Mouse (Mus musculus) embryonic facial prominence, embryonic 12.5 days (tissue): Measurements from ENCODE around the gene Jade3. TPM values are rescaled to one million over a fixed set of nuclear protein-coding genes. Genes with fewer than 3 reads are reported as not detected.

Experiments
- ATAC-seq: fragments of 200-750 bp; cut with Nextera tagmentation; 2 replicates; pipeline ENCODE4 v1.8.0; 2017; ENCODE audit not compliant: insufficient number of reproducible peaks, insufficient read depth, low FRiP score, low TSS enrichment
- H3K27ac ChIP-seq: fragments of 300-500 bp; sonication (generic); 2 replicates; pipeline ENCODE4 v1.5.1; 2016; ENCODE audit warnings: mild to moderate bottlenecking
- H3K27me3 ChIP-seq: fragments of 300-500 bp; sonication (generic); 2 replicates; pipeline ENCODE4 v1.6.1; 2016; ENCODE audit warnings: mild to moderate bottlenecking, moderate library complexity
- H3K36me3 ChIP-seq: fragments of 300-500 bp; sonication (generic); 2 replicates; pipeline ENCODE4 v1.6.1; 2016; ENCODE audit warnings: mild to moderate bottlenecking
- H3K4me1 ChIP-seq: fragments of 300-500 bp; sonication (generic); 2 replicates; pipeline ENCODE4 v1.6.1; 2016
- H3K4me2 ChIP-seq: fragments of 300-500 bp; sonication (generic); replicated peaks from 2 replicates; pipeline ENCODE4 v1.6.1; 2016; ENCODE audit warnings: mild to moderate bottlenecking, moderate library complexity
- H3K4me3 ChIP-seq: fragments of 300-500 bp; sonication (generic); 2 replicates; pipeline ENCODE4 v1.5.1; 2016; ENCODE audit warnings: mild to moderate bottlenecking
- H3K9ac ChIP-seq: fragments of 300-500 bp; sonication (generic); 2 replicates; pipeline ENCODE4 v1.6.1; 2016; ENCODE audit warnings: mild to moderate bottlenecking, moderate library complexity
- H3K9me3 ChIP-seq: fragments of 300-500 bp; sonication (generic); 2 replicates; pipeline ENCODE4 v1.6.1; 2016; ENCODE audit warnings: mild to moderate bottlenecking, moderate library complexity
- WGBS: fragments of 180-500 bp; shearing (Covaris S2); methylation state at CpG from one replicate; pipeline ENCODE4 v1.1.7; 2016; 5-methylcytosine and 5-hydroxymethylcytosine counted together
- polyA plus RNA-seq: library from polyadenylated mRNA; unstranded; fragments of >200 nt; fragmentation: Nextera tagmentation; extraction: Ambion mirVana; gene quantifications from 2 replicates; pipeline ENCODE4 v1.2.1, GENCODE M21; 2016

Gene Jade3
- polyA plus RNA-seq, 1 experiment from 2014 or later = 8.6 TPM

DNA sequence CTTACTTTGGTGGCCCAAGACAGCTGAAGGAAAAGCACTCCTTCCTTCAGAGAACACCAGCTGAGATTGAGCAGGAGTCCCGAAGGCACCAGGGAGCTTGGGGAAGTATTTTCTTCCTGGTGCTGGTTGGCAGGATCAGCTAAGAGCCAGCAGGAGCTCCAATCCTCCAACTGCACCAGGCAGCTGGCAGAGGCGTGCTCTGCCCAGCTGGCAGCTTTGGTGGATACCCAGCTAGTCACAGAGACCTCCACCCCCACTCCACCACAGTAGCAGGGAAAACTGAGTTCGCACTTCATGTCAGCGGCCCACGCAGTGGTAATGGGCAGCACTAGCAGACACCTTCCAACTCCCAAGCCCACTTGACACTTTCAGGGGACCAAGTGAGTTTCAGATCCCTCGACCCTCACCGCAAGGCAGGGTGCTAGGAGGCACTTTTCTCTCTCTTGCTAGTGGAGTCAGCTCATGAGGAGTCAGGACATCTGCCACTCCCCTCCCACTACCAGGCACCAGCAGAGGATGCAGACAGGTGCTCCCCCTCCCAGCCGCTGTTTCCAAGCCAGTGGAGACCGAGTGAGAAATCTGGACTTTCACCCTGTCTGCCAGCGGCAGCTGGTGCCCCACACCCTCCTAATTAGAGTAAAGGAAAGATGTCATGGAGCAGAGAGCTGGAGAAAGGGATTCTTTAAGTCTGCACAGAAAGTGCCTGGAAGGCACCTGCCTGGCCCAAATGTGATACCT, 10.4 kb upstream of the Jade3 start:
- no peaks in the 10 kb centered on the region for H3K36me3 ChIP-seq
- WGBS = 62% methylated on average over 10 of the region's 10 CpGs
- no peaks in the 10 kb centered on the region for H3K27me3 ChIP-seq
- H3K4me3 ChIP-seq = no peak overlapping the region
- no peak overlapping the region for H3K4me2 ChIP-seq
- H3K9me3 ChIP-seq = no peaks in the 10 kb centered on the region
- H3K9ac ChIP-seq = no peak overlapping the region
- no peaks in the 10 kb centered on the region for H3K4me1 ChIP-seq
- no peak for ATAC-seq
- H3K27ac ChIP-seq = no peak overlapping the region

DNA sequence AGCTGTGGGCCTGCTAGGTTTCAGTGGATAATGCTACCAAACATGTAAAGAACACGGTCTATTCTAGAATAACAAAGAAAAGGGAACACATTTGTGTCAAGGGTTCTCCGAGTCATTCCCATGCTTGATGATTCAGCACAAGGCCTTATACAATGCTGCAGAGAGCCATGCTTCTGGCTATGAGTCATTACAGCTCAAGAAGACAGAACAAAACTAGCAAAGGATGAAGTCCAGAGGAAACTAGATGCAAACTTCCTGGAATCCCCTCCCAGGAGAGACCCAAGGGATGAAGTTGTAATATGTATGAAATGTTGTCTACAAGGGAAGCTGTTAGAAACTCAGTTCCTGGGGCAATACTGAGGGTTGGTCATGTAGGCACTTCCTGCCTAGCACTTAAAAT, 7.0 kb upstream of the Jade3 start:
- Histone ChIP-seq H3K4me1 (no peaks in the 10 kb centered on the region), H3K27ac (no peak overlapping the region), H3K36me3 (no peaks in the 10 kb centered on the region), H3K4me2 (no peak overlapping the region), H3K27me3 (no peaks in the 10 kb centered on the region), H3K4me3 (no peak overlapping the region), H3K9me3 (no peaks in the 10 kb centered on the region), H3K9ac (no peak overlapping the region)
- ATAC-seq = no peak
- whole genome bisulfite sequencing = 94% methylated on average over 2 of the region's 2 CpGs

DNA sequence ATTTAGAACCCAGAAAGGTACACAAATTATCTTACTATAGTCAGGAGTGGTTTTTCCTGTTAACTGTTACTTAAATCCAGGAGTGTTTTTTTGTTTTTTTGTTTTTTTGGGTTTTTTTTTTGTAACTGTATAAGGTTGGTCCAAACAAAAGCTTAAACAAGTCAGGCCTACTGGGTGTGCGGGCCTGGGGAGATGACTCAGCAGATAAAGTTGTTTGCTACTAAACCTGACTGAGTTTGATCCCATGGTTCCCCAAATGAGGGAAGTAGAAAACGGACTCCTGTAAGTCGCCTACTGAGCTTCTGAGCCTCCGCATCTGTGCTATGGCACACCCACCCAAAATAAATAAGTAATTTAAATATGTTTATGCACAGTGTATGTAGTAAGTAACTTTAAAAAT, 6.0 kb upstream of the Jade3 start:
- Histone ChIP-seq H3K36me3 (no peaks in the 10 kb centered on the region), H3K27ac (no peak overlapping the region), H3K4me3 (no peak overlapping the region), H3K9me3 (no peaks in the 10 kb centered on the region), H3K27me3 (no peaks in the 10 kb centered on the region), H3K9ac (no peak overlapping the region), H3K4me1 (no peaks in the 10 kb centered on the region), H3K4me2 (no peak overlapping the region)
- no peak for ATAC-seq
- 83% methylated on average over 4 of the region's 4 CpGs for WGBS

DNA sequence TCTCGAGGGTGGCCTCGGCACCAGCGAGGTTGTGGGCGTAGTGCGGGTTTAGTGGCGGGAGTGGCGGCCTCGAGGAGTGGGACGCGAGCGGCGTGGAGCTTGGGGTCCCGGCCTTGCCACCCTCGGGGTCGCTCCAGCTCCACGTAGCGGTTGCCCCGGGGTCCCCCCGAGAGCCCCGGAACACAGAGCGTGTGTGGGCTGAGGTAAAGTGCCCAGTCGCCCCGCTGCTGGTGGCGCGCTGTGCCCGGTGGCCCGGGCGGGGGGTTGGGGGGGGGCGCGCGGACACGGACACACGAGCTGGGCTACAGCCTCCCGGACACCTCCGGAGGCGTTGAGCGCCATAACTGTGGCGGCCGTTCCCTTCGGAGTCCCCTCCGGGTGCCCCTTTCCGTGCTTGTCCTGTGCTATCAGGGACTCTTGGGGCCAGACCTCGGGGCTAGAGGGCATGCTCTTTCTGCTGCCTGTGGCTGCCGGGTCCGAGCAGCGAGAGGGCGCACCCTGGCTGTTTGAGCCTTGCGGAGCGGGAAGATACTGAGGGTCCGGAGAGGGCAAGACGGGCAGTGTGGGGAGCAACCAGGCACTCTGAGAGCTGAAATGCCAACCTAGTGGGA, 456 bp downstream of the Jade3 start:
- 15% methylated on average over 44 of the region's 51 CpGs for WGBS
- Histone ChIP-seq H3K4me2 (peak overlapping the region; percentile 54), H3K4me1 (no peaks in the 10 kb centered on the region), H3K9me3 (no peaks in the 10 kb centered on the region), H3K27me3 (no peaks in the 10 kb centered on the region), H3K4me3 (peak overlapping the region; percentile 59), H3K9ac (peak overlapping the region; percentile 68), H3K36me3 (no peaks in the 10 kb centered on the region), H3K27ac (peak overlapping the region; percentile 87)
- peak; percentile 67 for ATAC-seq

DNA sequence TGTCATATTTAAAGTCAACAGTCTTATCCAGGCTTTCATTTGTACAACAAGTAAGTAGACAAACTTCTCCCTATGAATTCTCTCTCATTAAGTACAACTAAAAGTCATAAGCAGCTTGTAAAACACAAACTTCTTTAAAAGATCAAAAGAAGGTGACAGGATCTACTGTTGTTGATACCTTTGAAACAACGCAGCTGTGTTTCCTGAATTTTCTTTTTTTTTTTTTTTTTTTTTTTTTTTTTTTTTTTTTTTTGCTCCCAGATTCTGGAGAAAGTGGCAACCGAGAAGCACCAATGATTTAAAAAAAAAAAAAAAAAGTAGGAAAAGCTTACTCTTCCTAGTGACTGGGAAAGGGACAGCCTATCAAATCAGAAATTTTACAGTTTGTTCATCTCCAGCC, 57.7 kb downstream of the Jade3 start:
- no peaks in the 10 kb centered on the region for H3K9me3 ChIP-seq
- H3K27ac ChIP-seq = no peak overlapping the region
- ATAC-seq = no peak
- no peak overlapping the region for H3K9ac ChIP-seq
- no peaks in the 10 kb centered on the region for H3K27me3 ChIP-seq
- no peak overlapping the region for H3K4me2 ChIP-seq
- 79% methylated on average over 2 of the region's 2 CpGs for WGBS
- no peak overlapping the region for H3K4me3 ChIP-seq
- no peaks in the 10 kb centered on the region for H3K4me1 ChIP-seq
- no peaks in the 10 kb centered on the region for H3K36me3 ChIP-seq

DNA sequence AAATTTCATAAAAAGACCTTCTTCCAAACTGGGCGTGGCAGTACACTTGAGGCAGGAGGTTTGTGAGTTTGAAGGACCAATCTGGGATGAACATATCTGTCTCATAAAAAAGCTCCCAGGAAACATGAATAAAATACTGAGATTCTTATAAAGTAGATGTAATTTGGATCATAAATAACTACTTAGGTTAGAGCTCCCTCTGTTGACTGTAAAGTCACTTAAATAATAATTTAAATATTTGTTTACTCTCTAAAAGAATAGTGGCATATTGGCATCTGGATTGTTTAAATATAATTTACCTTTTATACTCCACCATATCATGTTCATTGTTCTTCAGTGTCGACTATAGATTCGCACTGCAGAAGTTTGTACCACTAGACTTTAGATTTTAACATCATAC, 72.2 kb downstream of the Jade3 start:
- Histone ChIP-seq H3K27ac (no peak overlapping the region), H3K9ac (no peak overlapping the region), H3K9me3 (no peaks in the 10 kb centered on the region), H3K27me3 (no peaks in the 10 kb centered on the region), H3K4me3 (no peak overlapping the region), H3K4me1 (no peaks in the 10 kb centered on the region), H3K4me2 (no peak overlapping the region), H3K36me3 (no peaks in the 10 kb centered on the region)
- WGBS = 91% methylated on average over 3 of the region's 3 CpGs
- ATAC-seq = no peak

DNA sequence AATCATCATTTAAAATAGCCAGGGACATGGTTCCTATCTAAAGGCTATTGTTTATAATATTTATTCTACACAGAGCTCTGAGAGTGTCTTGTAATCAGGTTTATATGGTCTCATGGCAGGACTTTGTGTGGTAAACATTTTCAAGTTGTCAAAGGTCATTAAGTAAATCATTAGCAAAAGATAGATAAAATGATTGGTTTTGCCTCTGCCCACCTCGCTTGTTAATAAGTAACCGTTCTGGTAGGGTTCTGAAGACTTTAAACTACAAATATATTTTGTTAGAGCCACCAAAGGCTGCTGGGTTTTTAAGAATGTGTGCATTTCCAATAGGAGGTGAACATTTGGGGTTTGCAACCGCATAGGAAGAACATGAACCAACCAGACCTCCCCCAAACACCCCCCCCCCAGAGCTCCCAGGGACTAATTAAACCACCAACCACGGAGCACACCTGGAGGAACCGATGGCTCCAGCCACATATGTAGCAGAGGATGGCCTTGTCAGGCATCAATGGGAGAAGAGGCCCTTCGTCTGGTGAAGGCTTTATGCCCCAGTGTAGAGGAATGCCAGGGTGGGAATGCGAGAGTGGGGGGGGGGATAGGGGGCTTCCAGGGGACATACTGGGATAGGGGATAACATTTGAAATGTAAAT, 94.9 kb downstream of the Jade3 start:
- no peaks in the 10 kb centered on the region for H3K36me3 ChIP-seq
- no peaks in the 10 kb centered on the region for H3K4me1 ChIP-seq
- no peak for ATAC-seq
- H3K4me2 ChIP-seq = no peak overlapping the region
- H3K27me3 ChIP-seq = no peaks in the 10 kb centered on the region
- no peak overlapping the region for H3K4me3 ChIP-seq
- no peak overlapping the region for H3K27ac ChIP-seq
- H3K9me3 ChIP-seq = no peaks in the 10 kb centered on the region
- 86% methylated on average over 7 of the region's 7 CpGs for WGBS
- no peak overlapping the region for H3K9ac ChIP-seq

DNA sequence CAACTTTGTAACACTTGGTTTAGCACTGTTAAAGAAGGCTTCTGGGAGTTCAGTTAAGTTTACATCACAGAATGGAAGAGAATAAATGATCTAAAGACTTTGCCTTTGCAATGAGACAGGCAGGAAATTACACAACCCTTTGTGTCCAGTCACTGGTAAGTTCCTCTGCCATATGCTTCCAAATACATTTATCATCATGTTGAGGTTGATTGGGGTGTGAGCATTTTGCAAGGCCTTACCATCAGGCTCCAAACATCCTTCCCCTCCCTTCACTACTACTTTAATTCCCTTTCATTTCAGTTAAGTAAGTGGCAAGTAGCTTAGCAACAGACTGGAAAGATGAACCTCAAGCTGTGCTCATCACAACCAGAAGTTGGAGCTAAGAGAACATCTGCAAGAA, 96.1 kb downstream of the Jade3 start:
- Histone ChIP-seq H3K4me3 (no peak overlapping the region), H3K4me1 (no peaks in the 10 kb centered on the region), H3K4me2 (no peak overlapping the region), H3K27me3 (no peaks in the 10 kb centered on the region), H3K9ac (no peak overlapping the region), H3K27ac (no peak overlapping the region), H3K36me3 (no peaks in the 10 kb centered on the region), H3K9me3 (no peaks in the 10 kb centered on the region)
- ATAC-seq = no peak

DNA sequence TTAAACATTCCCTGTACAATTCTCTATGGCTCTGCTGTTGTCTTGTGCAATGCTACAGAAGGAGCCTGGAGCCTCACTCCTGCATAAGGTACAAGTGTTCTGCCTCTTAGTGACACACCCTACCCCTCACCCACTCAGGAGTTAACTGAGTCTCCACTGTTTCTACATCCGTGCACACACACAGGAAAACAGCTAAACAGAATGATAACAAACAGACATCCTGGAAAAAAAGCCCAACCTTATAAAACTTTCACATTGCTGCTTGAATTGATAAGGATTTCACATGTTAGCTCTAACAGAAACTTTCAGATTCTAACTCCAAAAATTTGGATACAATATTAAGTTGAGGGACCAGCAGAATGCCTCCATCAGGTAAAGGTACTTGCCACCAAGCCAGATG, 107.1 kb downstream of the Jade3 start:
- 26% methylated on average over 1 of the region's 1 CpGs for WGBS
- Histone ChIP-seq H3K9me3 (no peaks in the 10 kb centered on the region), H3K4me3 (no peak overlapping the region), H3K4me2 (no peak overlapping the region), H3K4me1 (no peaks in the 10 kb centered on the region), H3K27me3 (no peaks in the 10 kb centered on the region), H3K9ac (no peak overlapping the region), H3K27ac (no peak overlapping the region), H3K36me3 (no peaks in the 10 kb centered on the region)
- ATAC-seq = no peak

DNA sequence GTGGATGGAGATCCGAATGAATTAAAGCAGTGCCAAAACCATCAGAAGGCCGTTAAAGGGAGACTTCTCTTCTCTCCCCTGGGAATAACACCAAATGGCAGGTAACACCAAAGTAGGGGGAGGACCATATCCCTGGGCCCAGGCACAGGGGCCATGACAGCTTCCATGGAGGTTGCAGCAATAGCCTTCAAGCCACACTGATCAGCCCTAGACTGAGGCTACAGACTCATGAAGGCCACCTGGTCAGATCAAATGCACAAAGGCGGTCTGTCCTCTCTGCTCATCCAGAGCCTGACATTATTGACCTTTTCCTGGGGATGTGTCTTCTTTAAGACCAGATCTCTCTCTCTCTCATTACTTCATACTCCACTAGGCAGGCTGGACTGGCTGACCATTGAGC, 118.4 kb downstream of the Jade3 start:
- ATAC-seq = no peak
- 75% methylated on average over 3 of the region's 3 CpGs for WGBS
- Histone ChIP-seq H3K27me3 (no peaks in the 10 kb centered on the region), H3K9me3 (no peaks in the 10 kb centered on the region), H3K36me3 (no peaks in the 10 kb centered on the region), H3K4me2 (no peak overlapping the region), H3K9ac (no peak overlapping the region), H3K27ac (no peak overlapping the region), H3K4me1 (no peaks in the 10 kb centered on the region), H3K4me3 (no peak overlapping the region)

DNA sequence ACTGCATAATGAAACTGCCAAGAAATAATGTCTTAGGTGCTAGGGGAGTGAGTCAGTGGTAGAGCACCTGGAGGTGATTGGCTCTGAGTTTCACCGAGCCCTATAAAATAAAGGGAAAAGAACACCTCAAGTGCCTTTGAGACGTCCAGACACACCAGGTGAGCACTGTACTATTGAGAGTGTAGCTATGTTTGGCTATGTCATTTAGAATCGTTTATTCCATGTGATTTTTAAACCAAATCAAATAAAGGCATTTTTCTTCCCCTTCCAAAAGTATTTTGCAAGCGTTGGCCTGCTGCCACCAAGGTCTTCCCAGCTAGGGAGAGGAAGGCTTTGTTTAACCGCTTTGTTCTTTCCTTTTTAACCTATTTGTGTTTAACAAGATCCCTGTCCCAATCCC, 122.1 kb downstream of the Jade3 start:
- no peaks in the 10 kb centered on the region for H3K9me3 ChIP-seq
- H3K27me3 ChIP-seq = no peaks in the 10 kb centered on the region
- no peak overlapping the region for H3K27ac ChIP-seq
- H3K4me1 ChIP-seq = no peaks in the 10 kb centered on the region
- H3K9ac ChIP-seq = no peak overlapping the region
- no peaks in the 10 kb centered on the region for H3K36me3 ChIP-seq
- WGBS = 55% methylated on average over 5 of the region's 5 CpGs
- H3K4me3 ChIP-seq = no peak overlapping the region
- no peak for ATAC-seq
- no peak overlapping the region; the same call in 1 of the 2 replicates for H3K4me2 ChIP-seq
